Mouse (Mus musculus) cerebellum, adult 2 months (tissue): Measurements from ENCODE around the gene Bahcc1. TPM values are rescaled to one million over a fixed set of nuclear protein-coding genes. Genes with fewer than 3 reads are reported as not detected.

Experiments used
- DNase-seq, 2 experiments: peaks; one replicate each; pipeline ENCODE4 v3.0.0; 2021
- H3K27ac ChIP-seq: fragments of 200-500 bp; 2 replicates; pipeline ENCODE4 v1.5.1; 2012; ENCODE audit warnings: low read length, control low read depth, inconsistent platforms; ENCODE audit not compliant: insufficient read depth
- H3K27me3 ChIP-seq: fragments of 200-500 bp; 2 replicates; pipeline ENCODE4 v1.6.1; 2012; ENCODE audit warnings: inconsistent platforms, mild to moderate bottlenecking, low read length, moderate library complexity; ENCODE audit not compliant: control insufficient read depth, insufficient read depth
- H3K4me1 ChIP-seq: fragments of 200-500 bp; 2 replicates; pipeline ENCODE4 v1.6.1; 2011; ENCODE audit warnings: low read length; ENCODE audit not compliant: control insufficient read depth, insufficient read depth
- H3K4me3 ChIP-seq: fragments of 200-500 bp; replicated peaks from 2 replicates; pipeline ENCODE3; 2011; ENCODE audit warnings: mild to moderate bottlenecking, low read depth, low read length, control low read depth; ENCODE audit not compliant: insufficient read depth
- CTCF ChIP-seq: fragments of 200-500 bp; IDR thresholded peaks from 2 replicates; pipeline ENCODE4 v1.5.1; 2011; ENCODE audit warnings: low read depth, mild to moderate bottlenecking, control low read depth, low read length, moderate library complexity, borderline replicate concordance; ENCODE audit not compliant: insufficient read depth
- POLR2A ChIP-seq: fragments of 200-500 bp; IDR thresholded peaks from 2 replicates; pipeline ENCODE4 v1.6.1; 2011; ENCODE audit warnings: low read length, control low read depth, borderline replicate concordance; ENCODE audit not compliant: insufficient read depth
- WGBS: fragments of 180-500 bp; shearing (Covaris S2); methylation state at CpG from one replicate; pipeline ENCODE4 v1.1.7; 2018; 5-methylcytosine and 5-hydroxymethylcytosine counted together
- polyA plus RNA-seq: library from polyadenylated mRNA; depleted of rRNA; stranded (reverse); fragments of >200 nt; gene quantifications from 2 replicates; pipeline ENCODE4 v1.2.3, GENCODE M21; 2012

Gene Bahcc1
- polyA plus RNA-seq, 1 experiment, result 17.6 TPM

- 85% methylated on average over 5 of the region's 5 CpGs for WGBS
- H3K4me1 ChIP-seq, result peaks cover 22% of the 10 kb centered on the region
- no peak for DNase-seq
- no peak overlapping the region for H3K4me3 ChIP-seq
- no peak overlapping the region for H3K27ac ChIP-seq
- no peak for TF ChIP-seq POLR2A
- TF ChIP-seq CTCF, result no peak
- no peaks in the 10 kb centered on the region for H3K27me3 ChIP-seq
These were observed 50.8 kb downstream of the Bahcc1 start for GRCm38 (mm10) chr11:120283542-120283941.

- H3K27ac ChIP-seq, result no peak overlapping the region
- 53% methylated on average over 17 of the region's 17 CpGs for WGBS
These were observed 56.9 kb downstream of the Bahcc1 start for GRCm38 (mm10) chr11:120289644-120290043.

GRCm38 (mm10) chr11:120290266-120290665 lies 57.5 kb downstream of the Bahcc1 start:
- no peaks in the 10 kb centered on the region for H3K4me1 ChIP-seq
- TF ChIP-seq POLR2A (no peak), CTCF (no peak)
- no peak overlapping the region for H3K27ac ChIP-seq
- DNase-seq, result no peak
- WGBS, result 92% methylated on average over 14 of the region's 14 CpGs
- H3K27me3 ChIP-seq, result no peaks in the 10 kb centered on the region
- no peak overlapping the region for H3K4me3 ChIP-seq

More at GRCm38 (mm10) chr11:120289644-120290043, 56.9 kb downstream of the Bahcc1 start:
- TF ChIP-seq CTCF (no peak), POLR2A (no peak)
- no peak for DNase-seq
- Histone ChIP-seq H3K27me3 (no peaks in the 10 kb centered on the region), H3K4me1 (0 out of 2 replicates have a peak, but pooled peaks cover 3% of the 10 kb centered on the region), H3K4me3 (no peak overlapping the region)

GRCm38 (mm10) chr11:120293714-120294113 lies 61.0 kb downstream of the Bahcc1 start:
- Histone ChIP-seq H3K27ac (no peak overlapping the region), H3K4me1 (no peaks in the 10 kb centered on the region), H3K4me3 (no peak overlapping the region), H3K27me3 (no peaks in the 10 kb centered on the region)
- no peak for DNase-seq
- WGBS, result 55% methylated on average over 1 of the region's 1 CpGs
- TF ChIP-seq POLR2A (no peak), CTCF (no peak)

- no peak overlapping the region for H3K27ac ChIP-seq
- H3K4me3 ChIP-seq, result no peak overlapping the region
- TF ChIP-seq CTCF (no peak), POLR2A (no peak)
- H3K4me1 ChIP-seq, result no peaks in the 10 kb centered on the region
- no peak for DNase-seq
- H3K27me3 ChIP-seq, result no peaks in the 10 kb centered on the region
- WGBS, result 60% methylated on average over 13 of the region's 13 CpGs
These were observed 63.8 kb downstream of the Bahcc1 start for GRCm38 (mm10) chr11:120296305-120297144.

GRCm38 (mm10) chr11:120297767-120298166 lies 65.0 kb downstream of the Bahcc1 start:
- TF ChIP-seq POLR2A, result no peak
- TF ChIP-seq CTCF, result no peak
- Histone ChIP-seq H3K4me1 (no peaks in the 10 kb centered on the region), H3K27ac (no peak overlapping the region), H3K4me3 (no peak overlapping the region), H3K27me3 (no peaks in the 10 kb centered on the region)
- DNase-seq, result no peak
- WGBS, result 78% methylated on average over 7 of the region's 7 CpGs

GRCm38 (mm10) chr11:120298441-120299141 lies 65.8 kb downstream of the Bahcc1 start:
- Histone ChIP-seq H3K4me1 (no peaks in the 10 kb centered on the region), H3K27me3 (no peaks in the 10 kb centered on the region), H3K4me3 (no peak overlapping the region), H3K27ac (no peak overlapping the region)
- TF ChIP-seq POLR2A (no peak), CTCF (no peak)
- 85% methylated on average over 4 of the region's 4 CpGs for WGBS
- no peak for DNase-seq

GRCm38 (mm10) chr11:120299484-120299883 lies 66.7 kb downstream of the Bahcc1 start:
- peaks cover 4% of the 10 kb centered on the region for H3K4me1 ChIP-seq
- DNase-seq, result no peak
- 75% methylated on average over 5 of the region's 5 CpGs for WGBS
- no peak overlapping the region for H3K4me3 ChIP-seq
- no peak for TF ChIP-seq POLR2A
- TF ChIP-seq CTCF, result no peak
- no peak overlapping the region for H3K27ac ChIP-seq
- no peaks in the 10 kb centered on the region for H3K27me3 ChIP-seq
